Mouse (Mus musculus) myocyte (in vitro differentiated cells): Measurements from ENCODE around the gene Nfic.

Experiments used
- CEBPB ChIP-seq: IDR thresholded peaks from 2 replicates; pipeline ENCODE4 v1.6.1; 2011; ENCODE audit warnings: mild to moderate bottlenecking, moderate library complexity; ENCODE audit not compliant: poor library complexity, insufficient read depth, severe bottlenecking
- MAX ChIP-seq: IDR thresholded peaks from one replicate; pipeline ENCODE4 v1.6.1; 2011; ENCODE audit warnings: low read depth, mild to moderate bottlenecking, control low read depth
- MYOG ChIP-seq, 3 experiments: IDR thresholded peaks; one replicate each; pipeline ENCODE4 v1.6.1; 2011; ENCODE audit warnings: control low read depth in 2 of 3, low read depth in 2 of 3, mild to moderate bottlenecking in 2 of 3; ENCODE audit not compliant: insufficient read length in 2 of 3, control insufficient read depth in 1 of 3, insufficient read depth in 1 of 3
- POLR2A ChIP-seq: IDR thresholded peaks from one replicate; pipeline ENCODE4 v1.6.1; 2011; ENCODE audit warnings: low read depth, mild to moderate bottlenecking, control low read depth, moderate library complexity; ENCODE audit not compliant: insufficient read length
- POLR2AphosphoS2 ChIP-seq: IDR thresholded peaks from one replicate; pipeline ENCODE4 v1.6.1; 2011; ENCODE audit warnings: low read depth, control low read depth; ENCODE audit not compliant: insufficient read length
- TCF12 ChIP-seq: IDR thresholded peaks from one replicate; pipeline ENCODE4 v1.6.1; 2011; ENCODE audit warnings: mild to moderate bottlenecking, control low read depth; ENCODE audit not compliant: poor library complexity, insufficient read depth, severe bottlenecking
- USF1 ChIP-seq: IDR thresholded peaks from one replicate; pipeline ENCODE4 v1.6.1; 2011; ENCODE audit warnings: low read depth, mild to moderate bottlenecking, control low read depth, moderate library complexity

- TF ChIP-seq USF1 (no peak), MAX (no peak), POLR2AphosphoS2 (no peak), POLR2A (no peak), CEBPB (no peak), MYOG (IDR thresholded peaks at IDR 0.05; ENCODE audit: control insufficient read depth in 1 of 3, insufficient read depth in 1 of 3, insufficient read length in 2 of 3, low read depth in 2 of 3) (no peak), TCF12 (no peak)
Observed at GRCm38 (mm10) chr10:81395865-81396264, 59.6 kb downstream of the Nfic start.
